Mouse (Mus musculus): ENCODE data around the gene Tpk1. TPM values are rescaled to one million over a fixed set of nuclear protein-coding genes. Genes with fewer than 3 reads are reported as not detected.

Tpk1 gene
- polyA plus RNA-seq, 1 experiment from 2014 or later, result 9.6 TPM

GRCm38 (mm10) chr6:43335619-43336234 lies 330.4 kb downstream of the Tpk1 start:
- Histone ChIP-seq H3K36me3 (ENCODE audit: insufficient read depth, low read length) (no peaks in the 10 kb centered on the region), H3K4me3 (ENCODE audit: low read depth, low read length) (no peak overlapping the region), H3K9ac (replicated peaks; ENCODE audit: low read depth) (no peak overlapping the region), H3K27me3 (replicated peaks; ENCODE audit: insufficient read depth, low read length) (no peaks in the 10 kb centered on the region), H3K4me2 (replicated peaks; ENCODE audit: low read depth, low read length) (no peak overlapping the region), H3K9me3 (ENCODE audit: low read length) (no peaks in the 10 kb centered on the region), H3K27ac (ENCODE audit: low read length) (no peak overlapping the region), H3K4me1 (ENCODE audit: insufficient read depth, low read depth, low read length) (peaks cover 9% of the 10 kb centered on the region; the same call in 1 of the 2 replicates)
- TF ChIP-seq CTCF (IDR thresholded peaks at IDR 0.05), result peak; percentile 22; the same call in 1 of the 2 replicates
- TF ChIP-seq EP300 (IDR thresholded peaks at IDR 0.05), result no peak
- DNase-seq (ENCODE audit: low spot score) (peak; percentile 41), ATAC-seq (no peak)
- 55% methylated on average over 3 of the region's 3 CpGs for WGBS

- Histone ChIP-seq H3K27me3 (replicated peaks; ENCODE audit: insufficient read depth, low read length) (no peaks in the 10 kb centered on the region), H3K9ac (replicated peaks; ENCODE audit: low read depth) (no peak overlapping the region), H3K4me3 (ENCODE audit: low read depth, low read length) (no peak overlapping the region), H3K9me3 (ENCODE audit: low read length) (no peaks in the 10 kb centered on the region), H3K4me1 (ENCODE audit: insufficient read depth, low read depth, low read length) (peaks cover 9% of the 10 kb centered on the region; the same call in 1 of the 2 replicates), H3K4me2 (replicated peaks; ENCODE audit: low read depth, low read length) (no peak overlapping the region), H3K27ac (ENCODE audit: low read length) (no peak overlapping the region), H3K36me3 (ENCODE audit: insufficient read depth, low read length) (no peaks in the 10 kb centered on the region)
- whole genome bisulfite sequencing, result 56% methylated on average over 4 of the region's 4 CpGs
- no peak for DNase-seq (ENCODE audit: low spot score)
- ATAC-seq, result no peak
- no peak for TF ChIP-seq EP300 (IDR thresholded peaks at IDR 0.05)
- TF ChIP-seq CTCF (IDR thresholded peaks at IDR 0.05), result no peak
Observed at GRCm38 (mm10) chr6:43333479-43333878, 332.6 kb downstream of the Tpk1 start.

DNA sequence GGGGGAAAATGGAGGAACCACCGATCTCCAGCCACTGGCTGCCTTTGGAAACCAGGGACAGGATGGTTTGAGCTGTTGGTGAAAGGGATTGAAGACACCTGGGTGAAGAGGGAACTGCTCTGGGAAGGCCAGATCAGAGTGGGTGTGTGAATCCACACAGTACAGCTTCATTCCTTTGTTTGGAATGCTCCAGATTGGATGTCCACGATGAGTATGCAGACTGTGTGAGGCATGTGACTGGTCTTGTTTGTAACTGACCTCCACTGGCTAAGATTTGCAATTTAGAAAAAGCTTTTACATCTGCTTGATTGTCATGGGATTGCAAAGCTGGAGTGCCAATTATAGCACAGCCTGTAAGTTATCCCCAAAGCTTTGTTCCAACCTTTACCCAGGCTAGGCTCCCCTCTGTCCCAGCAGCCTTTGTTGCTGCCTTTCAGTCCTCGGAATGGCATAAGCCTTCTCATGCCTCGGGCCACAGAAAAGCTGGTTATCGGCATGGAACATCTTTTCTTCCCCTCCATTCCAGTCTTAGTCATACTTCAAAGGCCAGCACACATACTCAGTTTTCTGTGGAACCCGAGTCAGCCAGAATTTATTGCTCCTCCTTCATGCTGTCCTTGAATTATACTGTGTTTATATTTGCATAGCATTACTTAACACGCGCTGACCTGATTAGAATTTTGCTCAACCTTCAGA lies 353.0 kb downstream of the Tpk1 start:
- peak; percentile 54 for ATAC-seq
- Histone ChIP-seq H3K9me3 (ENCODE audit: low read length) (no peaks in the 10 kb centered on the region), H3K36me3 (ENCODE audit: insufficient read depth, low read length) (no peaks in the 10 kb centered on the region), H3K4me3 (ENCODE audit: low read depth, low read length) (no peak overlapping the region), H3K9ac (replicated peaks; ENCODE audit: low read depth) (no peak overlapping the region), H3K27me3 (replicated peaks; ENCODE audit: insufficient read depth, low read length) (no peaks in the 10 kb centered on the region), H3K27ac (ENCODE audit: low read length) (no peak overlapping the region), H3K4me1 (ENCODE audit: insufficient read depth, low read depth, low read length) (no peaks in the 10 kb centered on the region), H3K4me2 (replicated peaks; ENCODE audit: low read depth, low read length) (no peak overlapping the region)
- peak; percentile 20 for DNase-seq (ENCODE audit: low spot score)
- TF ChIP-seq CTCF (IDR thresholded peaks at IDR 0.05) (no peak), EP300 (IDR thresholded peaks at IDR 0.05) (no peak)
- 51% methylated on average over 8 of the region's 8 CpGs for WGBS

DNA sequence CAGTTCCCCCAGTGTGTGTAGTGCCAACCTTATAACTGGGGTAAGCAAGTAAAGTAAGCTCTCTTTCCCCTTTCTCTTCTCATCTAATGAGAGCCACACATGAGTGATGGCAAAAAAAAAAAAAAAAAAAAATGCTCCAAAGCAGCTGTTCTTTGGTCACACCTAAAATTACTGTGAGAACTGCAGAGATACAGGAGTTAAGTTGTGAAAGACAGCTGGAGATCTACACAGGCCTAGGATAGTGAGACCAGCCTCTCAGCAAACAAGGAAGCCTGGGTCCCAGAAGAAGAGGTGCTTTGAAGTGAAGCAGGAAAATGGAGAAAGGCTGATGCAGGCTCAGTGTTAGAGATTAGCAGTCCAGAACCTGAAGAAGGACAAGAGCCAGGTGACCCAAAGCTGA lies 353.5 kb downstream of the Tpk1 start:
- Histone ChIP-seq H3K27me3 (replicated peaks; ENCODE audit: insufficient read depth, low read length) (no peaks in the 10 kb centered on the region), H3K9ac (replicated peaks; ENCODE audit: low read depth) (no peak overlapping the region), H3K4me2 (replicated peaks; ENCODE audit: low read depth, low read length) (no peak overlapping the region), H3K9me3 (ENCODE audit: low read length) (no peaks in the 10 kb centered on the region), H3K27ac (ENCODE audit: low read length) (no peak overlapping the region), H3K4me1 (ENCODE audit: insufficient read depth, low read depth, low read length) (no peaks in the 10 kb centered on the region), H3K4me3 (ENCODE audit: low read depth, low read length) (no peak overlapping the region), H3K36me3 (ENCODE audit: insufficient read depth, low read length) (no peaks in the 10 kb centered on the region)
- no peak for TF ChIP-seq CTCF (IDR thresholded peaks at IDR 0.05)
- ATAC-seq, result no peak
- no peak for DNase-seq (ENCODE audit: low spot score)

DNA sequence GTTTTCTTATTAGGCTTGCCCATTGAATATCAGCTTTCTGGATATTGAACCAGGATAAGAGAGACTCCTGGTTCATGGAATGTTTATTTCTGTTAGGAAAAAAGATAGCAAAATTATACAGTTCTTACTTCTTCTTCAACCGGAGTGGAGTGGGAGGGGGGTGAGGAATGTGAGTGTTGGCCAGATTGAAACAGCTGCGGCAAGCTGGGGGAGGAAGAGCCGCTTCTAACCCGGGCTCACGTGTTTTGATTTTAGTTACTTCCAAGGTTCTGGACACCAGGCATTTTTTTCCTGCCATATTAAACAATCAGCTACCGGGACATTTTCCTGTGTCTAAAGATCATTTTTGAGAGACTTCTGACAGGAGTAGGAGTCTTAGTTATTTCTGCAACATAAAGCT lies 356.0 kb downstream of the Tpk1 start:
- Histone ChIP-seq H3K4me3 (ENCODE audit: low read depth, low read length) (no peak overlapping the region), H3K4me1 (ENCODE audit: insufficient read depth, low read depth, low read length) (no peaks in the 10 kb centered on the region), H3K9ac (replicated peaks; ENCODE audit: low read depth) (no peak overlapping the region), H3K4me2 (replicated peaks; ENCODE audit: low read depth, low read length) (no peak overlapping the region), H3K9me3 (ENCODE audit: low read length) (no peaks in the 10 kb centered on the region), H3K27me3 (replicated peaks; ENCODE audit: insufficient read depth, low read length) (no peaks in the 10 kb centered on the region), H3K27ac (ENCODE audit: low read length) (no peak overlapping the region), H3K36me3 (ENCODE audit: insufficient read depth, low read length) (no peaks in the 10 kb centered on the region)
- TF ChIP-seq EP300 (IDR thresholded peaks at IDR 0.05) (no peak), CTCF (IDR thresholded peaks at IDR 0.05) (no peak)
- 26% methylated on average over 6 of the region's 6 CpGs for WGBS
- ATAC-seq (0 out of 2 replicates have a peak, but pooled peaks have one; percentile 35), DNase-seq (ENCODE audit: low spot score) (peak; percentile 34)

DNA sequence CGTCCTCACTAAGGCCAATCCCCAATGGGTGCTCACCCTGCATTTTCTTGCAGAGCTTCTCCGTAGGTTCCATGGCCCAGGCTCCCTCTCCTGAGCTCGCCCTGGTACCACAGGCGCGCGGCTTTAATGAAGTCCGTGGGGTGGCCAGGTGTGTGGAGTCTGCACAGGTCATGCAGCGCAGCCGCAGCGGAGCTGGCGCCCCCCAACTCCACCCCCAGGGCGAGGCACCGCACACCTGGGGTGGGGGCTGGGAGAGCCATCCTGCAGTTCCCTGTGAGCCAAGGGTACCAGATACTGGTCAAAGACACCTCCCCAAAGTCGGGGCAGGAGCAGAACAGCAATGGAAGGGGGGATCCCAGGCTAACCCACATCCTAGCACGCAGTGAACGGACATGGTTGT lies 356.6 kb downstream of the Tpk1 start, which contains the start of gene Nobox:
TSS of gene Nobox (minus strand) at position 101 of the 400 bp plus-strand sequence.
- Histone ChIP-seq H3K4me2 (replicated peaks; ENCODE audit: low read depth, low read length) (no peak within 1 kb of the TSS), H3K27ac (ENCODE audit: low read length) (no peak within 1 kb of the TSS), H3K9me3 (ENCODE audit: low read length) (no peaks in the 10 kb centered on the region), H3K27me3 (replicated peaks; ENCODE audit: insufficient read depth, low read length) (no peaks in the 10 kb centered on the region), H3K4me3 (ENCODE audit: low read depth, low read length) (no peak within 1 kb of the TSS), H3K9ac (replicated peaks; ENCODE audit: low read depth) (no peak within 1 kb of the TSS), H3K4me1 (ENCODE audit: insufficient read depth, low read depth, low read length) (no peaks in the 10 kb centered on the region), H3K36me3 (ENCODE audit: insufficient read depth, low read length) (no peaks in the 10 kb centered on the region)
- no peak for DNase-seq (ENCODE audit: low spot score)
- TF ChIP-seq CTCF (IDR thresholded peaks at IDR 0.05), result no peak
- TF ChIP-seq EP300 (IDR thresholded peaks at IDR 0.05), result no peak
- 68% methylated on average over 16 of the region's 16 CpGs for WGBS
- no peak for ATAC-seq

Measured in lung, postnatal 0 days (tissue).